Comparison of ENCODE assay signal across 8 mouse cellular contexts in the genomic region with DNA sequence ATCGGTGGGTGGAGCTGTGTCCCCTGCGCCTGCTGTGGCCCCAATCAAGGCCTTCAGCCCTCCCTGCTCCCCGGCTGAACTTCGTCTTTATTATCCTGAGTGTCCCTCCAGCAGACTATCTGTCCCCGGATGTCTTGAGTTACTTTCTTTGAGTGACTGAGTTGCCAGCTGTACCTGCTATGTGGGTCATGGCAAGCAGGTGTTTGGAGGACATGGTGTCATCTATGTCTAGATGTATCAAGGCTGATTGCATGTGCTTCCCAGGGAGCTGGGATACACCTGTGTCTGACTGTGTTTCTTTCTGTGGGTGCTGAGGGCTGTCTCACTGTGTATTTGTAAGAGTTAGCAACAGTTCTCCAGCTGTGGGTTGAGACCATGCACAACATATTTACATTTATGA. TPM values are rescaled to one million over a fixed set of nuclear protein-coding genes. Genes with fewer than 3 reads are reported as not detected.
DNase-seq lines count a peak whose midpoint lies in the region; ATAC-seq and TF ChIP-seq lines count a peak whose summit lies in the region.

No protein-coding gene starts in this region.

- no peak for DNase-seq in heart, postnatal 14 days
- no peak for DNase-seq in adrenal gland, postnatal 4 days (ENCODE audit: low spot score in 2 of 2)
- no peak for DNase-seq in B cell, adult 2 months

- peak overlapping the region; percentile 54 for H3K9ac ChIP-seq in heart, embryonic 15.5 days
- peak overlapping the region; percentile 88 for H3K9ac ChIP-seq in hindbrain, embryonic 13.5 days
- H3K9ac ChIP-seq in midbrain, embryonic 13.5 days (replicated peaks) = peak overlapping the region; percentile 83

- no peaks in the 10 kb centered on the region for H3K36me3 ChIP-seq in heart, embryonic 15.5 days
- peaks cover 34% of the 10 kb centered on the region for H3K36me3 ChIP-seq in hindbrain, embryonic 13.5 days
- H3K36me3 ChIP-seq in midbrain, embryonic 13.5 days = peaks cover 42% of the 10 kb centered on the region

- no peaks in the 10 kb centered on the region for H3K9me3 ChIP-seq in heart, embryonic 15.5 days (replicated peaks)
- H3K9me3 ChIP-seq in hindbrain, embryonic 13.5 days = no peaks in the 10 kb centered on the region
- H3K9me3 ChIP-seq in midbrain, embryonic 13.5 days = no peaks in the 10 kb centered on the region

- H3K4me3 ChIP-seq in heart, embryonic 15.5 days = peak overlapping the region; percentile 51
- peak overlapping the region; percentile 59 for H3K4me3 ChIP-seq in bone marrow macrophage, adult 2 months (ENCODE audit: insufficient read depth, low read length)
- H3K4me3 ChIP-seq in hindbrain, embryonic 13.5 days = peak overlapping the region; percentile 75
- peak overlapping the region; percentile 75 for H3K4me3 ChIP-seq in midbrain, embryonic 13.5 days (replicated peaks)

- H3K27me3 ChIP-seq in heart, embryonic 15.5 days = peaks cover 72% of the 10 kb centered on the region
- H3K27me3 ChIP-seq in hindbrain, embryonic 13.5 days = no peaks in the 10 kb centered on the region
- H3K27me3 ChIP-seq in midbrain, embryonic 13.5 days = 0 out of 2 replicates have a peak, but pooled peaks cover 5% of the 10 kb centered on the region

- no peak overlapping the region for H3K27ac ChIP-seq in heart, embryonic 15.5 days
- no peak overlapping the region for H3K27ac ChIP-seq in bone marrow macrophage, adult 2 months (ENCODE audit: insufficient read depth, low read depth, low read length)
- peak overlapping the region; percentile 96 for H3K27ac ChIP-seq in hindbrain, embryonic 13.5 days
- peak overlapping the region; percentile 96 for H3K27ac ChIP-seq in midbrain, embryonic 13.5 days

- no peak for ATAC-seq in heart, embryonic 15.5 days (replicated peaks; ENCODE audit: insufficient number of reproducible peaks, insufficient read depth, low FRiP score, low read depth)
- ATAC-seq in hindbrain, embryonic 13.5 days (ENCODE audit: low FRiP score) = no peak
- ATAC-seq in midbrain, embryonic 13.5 days = no peak
- no peak for ATAC-seq in frontal cortex, adult (ENCODE audit: low TSS enrichment)

- intact Hi-C loops in heart, postnatal 14 days (cut with DNase I) = loop anchor here (5.0 kb wide), 1 partner anchor 213 kb away; no protein-coding TSS in a partner anchor

- peak overlapping the region; percentile 90 for H3K4me2 ChIP-seq in heart, embryonic 15.5 days
- peak overlapping the region; percentile 91 for H3K4me2 ChIP-seq in hindbrain, embryonic 13.5 days
- peak overlapping the region; percentile 92 for H3K4me2 ChIP-seq in midbrain, embryonic 13.5 days (replicated peaks)

- TF ChIP-seq CTCF in bone marrow macrophage, adult 2 months (IDR thresholded peaks at IDR 0.05; ENCODE audit: low read depth, low read length) = no peak

- H3K4me1 ChIP-seq in heart, embryonic 15.5 days (replicated peaks) = peaks cover 31% of the 10 kb centered on the region
- peaks cover 8% of the 10 kb centered on the region; the same call in 1 of the 2 replicates for H3K4me1 ChIP-seq in bone marrow macrophage, adult 2 months (ENCODE audit: control insufficient read depth, insufficient read depth, low read length)
- H3K4me1 ChIP-seq in hindbrain, embryonic 13.5 days (replicated peaks) = peaks cover 94% of the 10 kb centered on the region
- H3K4me1 ChIP-seq in midbrain, embryonic 13.5 days (replicated peaks) = peaks cover 91% of the 10 kb centered on the region

- no peak for TF ChIP-seq POLR2A in bone marrow macrophage, adult 2 months (IDR thresholded peaks at IDR 0.05; ENCODE audit: borderline replicate concordance, low read depth, low read length)

- WGBS in heart, embryonic 15.5 days = 5% methylated on average over 5 of the region's 5 CpGs
- 10% methylated on average over 5 of the region's 5 CpGs for WGBS in hindbrain, embryonic 13.5 days
- 7% methylated on average over 5 of the region's 5 CpGs for WGBS in midbrain, embryonic 13.5 days

RNA-seq across cellular contexts. Expression of a gene that starts 6.0 kb away (rescaled TPM):
- 2.6 and 3.9 TPM in 2 replicates for polyA plus RNA-seq in heart, embryonic 15.5 days (2015; fragmentation: Nextera tagmentation; extraction: Ambion mirVana)
- total RNA-seq in heart, postnatal 14 days (2021) = 1 to 10 TPM in 1 of 2 experiments, under 1 TPM in 1; 0.19 to 1.2 TPM
- polyA plus RNA-seq in bone marrow macrophage, adult 2 months (2012; ENCODE audit: insufficient read depth, insufficient read length, missing spikeins) = 0.60 TPM in 1 of 2 replicates, not detected in the other
- 187 and 197 TPM in 2 replicates for polyA plus RNA-seq in hindbrain, embryonic 13.5 days (2015; fragmentation: Nextera tagmentation; extraction: Ambion mirVana)
- polyA plus RNA-seq in midbrain, embryonic 13.5 days (2015; fragmentation: Nextera tagmentation; extraction: Ambion mirVana) = 201 and 213 TPM in 2 replicates
- total RNA-seq in adrenal gland, postnatal 4 days (2021) = 1 to 10 TPM; 5.0 to 5.7 TPM

RNA-seq across cellular contexts. Expression of a gene that starts 20.6 kb away (rescaled TPM):
- polyA plus RNA-seq in heart, embryonic 15.5 days (2015; fragmentation: Nextera tagmentation; extraction: Ambion mirVana) = 17.0 and 20.8 TPM in 2 replicates
- 10 to 100 TPM; 13.2 to 15.4 TPM for total RNA-seq in heart, postnatal 14 days (2021)
- not detected in 2 replicates for polyA plus RNA-seq in bone marrow macrophage, adult 2 months (2012; ENCODE audit: insufficient read depth, insufficient read length, missing spikeins)
- 8.6 and 13.1 TPM in 2 replicates for polyA plus RNA-seq in hindbrain, embryonic 13.5 days (2015; fragmentation: Nextera tagmentation; extraction: Ambion mirVana)
- 7.9 and 8.1 TPM in 2 replicates for polyA plus RNA-seq in midbrain, embryonic 13.5 days (2015; fragmentation: Nextera tagmentation; extraction: Ambion mirVana)
- 10 to 100 TPM; 14.3 to 15.0 TPM for total RNA-seq in adrenal gland, postnatal 4 days (2021)

RNA-seq across cellular contexts. Expression of a gene that starts 28.0 kb away (rescaled TPM):
- polyA plus RNA-seq in heart, embryonic 15.5 days (2015; fragmentation: Nextera tagmentation; extraction: Ambion mirVana) = 77.9 and 125 TPM in 2 replicates
- total RNA-seq in heart, postnatal 14 days (2021) = 10 to 100 TPM; 39.2 to 42.9 TPM
- polyA plus RNA-seq in bone marrow macrophage, adult 2 months (2012; ENCODE audit: insufficient read depth, insufficient read length, missing spikeins) = 0.91 TPM in 1 of 2 replicates, not detected in the other
- 42.4 and 44.0 TPM in 2 replicates for polyA plus RNA-seq in hindbrain, embryonic 13.5 days (2015; fragmentation: Nextera tagmentation; extraction: Ambion mirVana)
- polyA plus RNA-seq in midbrain, embryonic 13.5 days (2015; fragmentation: Nextera tagmentation; extraction: Ambion mirVana) = 26.1 and 28.7 TPM in 2 replicates
- 10 to 100 TPM; 46.1 to 85.1 TPM for total RNA-seq in adrenal gland, postnatal 4 days (2021)

Comparison
In these comparisons a context has a peak if more than half of its experiments do, and no peak if none do; other contexts are left out.
1. H3K27ac ChIP-seq: peak in hindbrain, embryonic 13.5 days (single experiment) and midbrain, embryonic 13.5 days (single experiment); none in heart, embryonic 15.5 days (single experiment) and bone marrow macrophage, adult 2 months (single experiment).
2. RNA of a gene that starts 6.0 kb away (polyA plus RNA-seq): 201 to 213 TPM in midbrain, embryonic 13.5 days and 187 to 197 TPM in hindbrain, embryonic 13.5 days; 2.6 to 3.9 TPM in heart, embryonic 15.5 days and 0.60 TPM in bone marrow macrophage, adult 2 months; every median in the first group is over 10 times any median in the second.
3. RNA of a gene that starts 28.0 kb away (polyA plus RNA-seq): 77.9 to 125 TPM in heart, embryonic 15.5 days, 42.4 to 44.0 TPM in hindbrain, embryonic 13.5 days and 26.1 to 28.7 TPM in midbrain, embryonic 13.5 days; 0.91 TPM in bone marrow macrophage, adult 2 months; every median in the first group is over 10 times any median in the second.
4. Peak in every context shown above with its lines, with median percentiles within 50 percentile points of each other: H3K4me2 ChIP-seq, H3K4me3 ChIP-seq and H3K9ac ChIP-seq.